Mouse (Mus musculus) ES-CJ7 (cell line): ENCODE data around the gene Hist3h2ba.

Experiments
- DNase-seq: peaks from one replicate; pipeline ENCODE4 v3.0.0; 2011; ENCODE audit warnings: low read depth, low spot score

Gene Hist3h2ba

GRCm38 (mm10) chr11:58963543-58963942 is 14.8 kb downstream of the Hist3h2ba start:
- peak; percentile 68 for DNase-seq

GRCm38 (mm10) chr11:58964216-58964615 is 15.5 kb downstream of the Hist3h2ba start:
- DNase-seq, result no peak

GRCm38 (mm10) chr11:58965001-58965760 is 16.5 kb downstream of the Hist3h2ba start:
- DNase-seq, result no peak

- peak; percentile 55 for DNase-seq
Observed at GRCm38 (mm10) chr11:58967346-58967745, 18.6 kb downstream of the Hist3h2ba start.

- no peak for DNase-seq
Observed at GRCm38 (mm10) chr11:58968551-58968950, 19.8 kb downstream of the Hist3h2ba start.

GRCm38 (mm10) chr11:58969027-58969426 is 20.3 kb downstream of the Hist3h2ba start:
- no peak for DNase-seq

- DNase-seq, result no peak
Observed at GRCm38 (mm10) chr11:58969659-58970058, 20.9 kb downstream of the Hist3h2ba start.

GRCm38 (mm10) chr11:58970831-58971530 is 22.3 kb downstream of the Hist3h2ba start:
- peak; percentile 75 for DNase-seq

- DNase-seq, result no peak
Observed at GRCm38 (mm10) chr11:58971796-58972195, 23.1 kb downstream of the Hist3h2ba start.

- DNase-seq, result no peak
Observed at GRCm38 (mm10) chr11:58974414-58974813, 25.7 kb downstream of the Hist3h2ba start.

- DNase-seq, result no peak
Observed at GRCm38 (mm10) chr11:58977150-58977549, 28.4 kb downstream of the Hist3h2ba start.

- DNase-seq, result no peak
Observed at GRCm38 (mm10) chr11:58977607-58978026, 28.9 kb downstream of the Hist3h2ba start.

GRCm38 (mm10) chr11:58978027-58978705 is 29.4 kb downstream of the Hist3h2ba start, which contains the start of gene Trim11:
Gene Trim11, plus strand, starts transcription at chr11:58978093.
- peak; percentile 71 for DNase-seq

GRCm38 (mm10) chr11:58978706-58979030 is 29.9 kb downstream of the Hist3h2ba start:
- DNase-seq, result no peak

GRCm38 (mm10) chr11:58979183-58979582 is 30.5 kb downstream of the Hist3h2ba start:
- no peak for DNase-seq

GRCm38 (mm10) chr11:58979661-58980060 is 30.9 kb downstream of the Hist3h2ba start:
- no peak for DNase-seq

- DNase-seq, result no peak
Observed at GRCm38 (mm10) chr11:58980381-58980990, 31.8 kb downstream of the Hist3h2ba start.

- peak; percentile 66 for DNase-seq
Observed at GRCm38 (mm10) chr11:58981541-58982447, 33.1 kb downstream of the Hist3h2ba start.

- no peak for DNase-seq
Observed at GRCm38 (mm10) chr11:58982471-58983097, 33.9 kb downstream of the Hist3h2ba start.

- DNase-seq, result no peak
Observed at GRCm38 (mm10) chr11:58983691-58984341, 35.1 kb downstream of the Hist3h2ba start.
